Mouse (Mus musculus) heart, adult 2 months (tissue): Measurements from ENCODE around the gene Tvp23b. TPM values are rescaled to one million over a fixed set of nuclear protein-coding genes. Genes with fewer than 3 reads are reported as not detected.

Experiments
- DNase-seq, 2 experiments: peaks; one replicate each; pipeline ENCODE4 v3.0.0; 2021
- H3K27ac ChIP-seq: fragments of 200-600 bp; 2 replicates; pipeline ENCODE4 v1.8.1; 2022
- H3K27me3 ChIP-seq: fragments of 200-500 bp; 2 replicates; pipeline ENCODE4 v1.6.1; 2012; ENCODE audit warnings: mild to moderate bottlenecking, low read length, inconsistent platforms, mixed read lengths; ENCODE audit not compliant: control insufficient read depth, insufficient read depth
- H3K36me3 ChIP-seq: fragments of 200-500 bp; 2 replicates; pipeline ENCODE4 v1.6.1; 2012; ENCODE audit warnings: low read length, inconsistent platforms; ENCODE audit not compliant: control insufficient read depth, insufficient read depth
- H3K4me1 ChIP-seq: fragments of 200-500 bp; 2 replicates; pipeline ENCODE4 v1.6.1; 2011; ENCODE audit warnings: low read length; ENCODE audit not compliant: control insufficient read depth, insufficient read depth
- H3K4me3 ChIP-seq: fragments of 200-600 bp; 2 replicates; pipeline ENCODE4 v1.8.1; 2022
- H3K79me2 ChIP-seq: fragments of 200-500 bp; replicated peaks from 2 replicates; pipeline ENCODE4 v1.6.1; 2012; ENCODE audit warnings: mild to moderate bottlenecking, inconsistent platforms, low read length, moderate library complexity, mixed read lengths; ENCODE audit not compliant: control insufficient read depth, insufficient read depth
- H3K9ac ChIP-seq: fragments of 200-500 bp; 2 replicates; pipeline ENCODE4 v1.6.1; 2012; ENCODE audit warnings: low read depth, mild to moderate bottlenecking, control low read depth, inconsistent platforms, low read length, mixed read lengths
- CTCF ChIP-seq: fragments of 200-600 bp; IDR thresholded peaks from 2 replicates; pipeline ENCODE4 v1.8.1; 2022; ENCODE audit warnings: antibody characterized with exemption, mild to moderate bottlenecking, moderate library complexity
- EP300 ChIP-seq: fragments of 200-500 bp; IDR thresholded peaks from 2 replicates; pipeline ENCODE4 v1.6.1; 2011; ENCODE audit warnings: low read depth, low read length, control low read depth; ENCODE audit not compliant: insufficient read depth
- POLR2A ChIP-seq: fragments of 200-500 bp; IDR thresholded peaks from 2 replicates; pipeline ENCODE4 v1.6.1; 2011; ENCODE audit warnings: mild to moderate bottlenecking, low read depth, low read length, control low read depth; ENCODE audit not compliant: insufficient read depth
- WGBS: fragments of 180-500 bp; shearing (Covaris S2); methylation state at CpG from one replicate; pipeline ENCODE4 v1.1.7; 2018; 5-methylcytosine and 5-hydroxymethylcytosine counted together
- intact Hi-C: fragments of 180-260 bp; cut with DNase I; formaldehyde crosslinking; loops from one replicate; pipeline ENCODE4 v1.15.1; 2025
- polyA plus RNA-seq: library from polyadenylated mRNA; depleted of rRNA; stranded (reverse); fragments of >200 nt; gene quantifications from 2 replicates; pipeline ENCODE4 v1.2.3, GENCODE M21; 2012
- total RNA-seq, 2 experiments: library from RNA; stranded (reverse); gene quantifications; 2 replicates each; pipeline ENCODE4 v1.2.3; 2021

Gene Tvp23b
- total and polyA plus RNA-seq, 3 experiments, result 9.7 to 24.5 (median 21.9) TPM

GRCm38 (mm10) chr11:62940176-62940575, 60.9 kb downstream of the Tvp23b start:
- Histone ChIP-seq H3K79me2 (no peaks in the 10 kb centered on the region), H3K27me3 (no peaks in the 10 kb centered on the region), H3K4me3 (no peak overlapping the region), H3K27ac (no peak overlapping the region), H3K4me1 (peaks cover 2% of the 10 kb centered on the region; the same call in 1 of the 2 replicates), H3K9ac (no peak overlapping the region), H3K36me3 (no peaks in the 10 kb centered on the region)
- TF ChIP-seq POLR2A (no peak), EP300 (no peak), CTCF (no peak)
- DNase-seq, result no peak
- intact Hi-C loops, result no loop called here
- 52% methylated on average over 3 of the region's 3 CpGs for WGBS

GRCm38 (mm10) chr11:62943538-62943937, 64.3 kb downstream of the Tvp23b start:
- WGBS, result 35% methylated on average over 6 of the region's 6 CpGs
- peak in 1 of 2 experiments; percentile 44 for DNase-seq

DNA sequence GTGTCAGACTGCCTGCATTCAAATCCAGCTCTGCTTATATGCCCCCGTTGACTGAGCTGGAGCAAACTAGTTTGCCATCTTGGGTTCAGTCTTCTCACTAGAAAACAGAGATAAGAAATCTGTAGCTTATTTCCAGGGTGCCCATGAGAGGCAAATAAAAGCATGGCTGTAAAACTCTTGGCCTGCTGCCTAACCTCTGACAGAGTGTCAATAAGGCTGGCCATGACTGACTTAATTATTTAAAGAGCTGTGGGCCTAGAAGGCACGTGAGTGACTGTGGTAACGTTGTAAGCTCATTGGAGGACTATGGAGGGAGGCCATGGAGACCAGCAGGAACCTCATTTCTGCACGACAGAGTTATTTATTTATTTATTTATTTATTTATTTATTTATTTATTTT, 66.3 kb downstream of the Tvp23b start:
- intact Hi-C loops, result loop anchor here (5.0 kb wide), 1 partner anchor 82 kb away; no protein-coding TSS in a partner anchor
- WGBS, result 84% methylated on average over 4 of the region's 4 CpGs
- no peak for DNase-seq
- Histone ChIP-seq H3K79me2 (no peaks in the 10 kb centered on the region), H3K4me3 (no peak overlapping the region), H3K27ac (no peak overlapping the region), H3K27me3 (no peaks in the 10 kb centered on the region), H3K4me1 (peaks cover 1% of the 10 kb centered on the region; the same call in 1 of the 2 replicates), H3K9ac (no peak overlapping the region), H3K36me3 (no peaks in the 10 kb centered on the region)
- TF ChIP-seq EP300, result no peak
- no peak for TF ChIP-seq POLR2A
- no peak for TF ChIP-seq CTCF

More at GRCm38 (mm10) chr11:62943538-62943937, 64.3 kb downstream of the Tvp23b start:
- no peaks in the 10 kb centered on the region for H3K79me2 ChIP-seq
- peak overlapping the region; percentile 56 for H3K27ac ChIP-seq
- H3K4me3 ChIP-seq, result no peak overlapping the region
- H3K9ac ChIP-seq, result no peak overlapping the region
- TF ChIP-seq CTCF, result no peak
- TF ChIP-seq EP300, result no peak
- no peak for TF ChIP-seq POLR2A
- H3K27me3 ChIP-seq, result no peaks in the 10 kb centered on the region
- peaks cover 1% of the 10 kb centered on the region; the same call in 1 of the 2 replicates for H3K4me1 ChIP-seq
- intact Hi-C loops, result no loop called here
- H3K36me3 ChIP-seq, result no peaks in the 10 kb centered on the region

GRCm38 (mm10) chr11:62949548-62949947, 70.3 kb downstream of the Tvp23b start:
- TF ChIP-seq CTCF, result no peak
- TF ChIP-seq POLR2A, result no peak
- no peak for TF ChIP-seq EP300
- H3K27ac ChIP-seq, result no peak overlapping the region
- intact Hi-C loops, result loop anchor here (5.0 kb wide), 1 partner anchor 78 kb away; no protein-coding TSS in a partner anchor
- no peaks in the 10 kb centered on the region; the same call in 1 of the 2 replicates for H3K4me1 ChIP-seq
- no peaks in the 10 kb centered on the region for H3K36me3 ChIP-seq
- 86% methylated on average over 1 of the region's 1 CpGs for WGBS
- no peak overlapping the region for H3K4me3 ChIP-seq
- no peak overlapping the region for H3K9ac ChIP-seq
- H3K27me3 ChIP-seq, result no peaks in the 10 kb centered on the region
- DNase-seq, result peak in 1 of 2 experiments; percentile 33
- H3K79me2 ChIP-seq, result no peaks in the 10 kb centered on the region

- intact Hi-C loops, result no loop called here
- WGBS, result 87% methylated on average over 3 of the region's 3 CpGs
- Histone ChIP-seq H3K27ac (no peak within 1 kb of the TSS), H3K36me3 (no peaks in the 10 kb centered on the region), H3K4me1 (no peaks in the 10 kb centered on the region; the same call in 1 of the 2 replicates), H3K9ac (no peak within 1 kb of the TSS), H3K4me3 (no peak within 1 kb of the TSS), H3K79me2 (no peaks in the 10 kb centered on the region), H3K27me3 (no peaks in the 10 kb centered on the region)
- DNase-seq, result no peak
- TF ChIP-seq POLR2A (no peak), CTCF (no peak), EP300 (no peak)
Observed at GRCm38 (mm10) chr11:62951012-62951411, 71.8 kb downstream of the Tvp23b start, which contains the start of gene Cdrt4. TSS of gene Cdrt4 (plus strand) at chr11:62951193.

GRCm38 (mm10) chr11:62954766-62955165, 75.5 kb downstream of the Tvp23b start:
- peak in 1 of 2 experiments; percentile 27 for DNase-seq
- 70% methylated on average over 3 of the region's 3 CpGs for WGBS
- TF ChIP-seq EP300 (no peak), POLR2A (no peak), CTCF (no peak)
- H3K4me1 ChIP-seq, result no peaks in the 10 kb centered on the region
- no peak overlapping the region for H3K4me3 ChIP-seq
- no peak overlapping the region for H3K9ac ChIP-seq
- H3K27ac ChIP-seq, result no peak overlapping the region
- no peaks in the 10 kb centered on the region for H3K27me3 ChIP-seq
- no peaks in the 10 kb centered on the region for H3K36me3 ChIP-seq
- intact Hi-C loops, result no loop called here
- no peaks in the 10 kb centered on the region for H3K79me2 ChIP-seq
